Mouse (Mus musculus) ES-E14 (cell line): ENCODE measurements around the gene Capn10.

Experiments
- CHD2 ChIP-seq: IDR thresholded peaks from 2 replicates; pipeline ENCODE4 v1.6.1; 2014; ENCODE audit warnings: mild to moderate bottlenecking, low read depth, low read length, inconsistent platforms
- MAFK ChIP-seq: IDR thresholded peaks from 2 replicates; pipeline ENCODE4 v1.6.1; 2014; ENCODE audit warnings: mild to moderate bottlenecking, low read depth, low read length, inconsistent platforms; ENCODE audit not compliant: insufficient read depth
- ZNF384 ChIP-seq: IDR thresholded peaks from 2 replicates; pipeline ENCODE4 v1.6.1; 2012; ENCODE audit warnings: low read depth, low read length, inconsistent platforms

GRCm38 (mm10) chr1:92992880-92993279 is 58.7 kb downstream of the Capn10 start:
- TF ChIP-seq MAFK (no peak), ZNF384 (no peak), CHD2 (no peak)
